Mouse (Mus musculus) liver, adult 2 months (tissue): ENCODE measurements around the gene Tpp2.
A peak's percentile ranks its signal among the peaks of the same experiment; 100 is the strongest.

Experiments used
- CTCF ChIP-seq: fragments of 200-500 bp; IDR thresholded peaks from 2 replicates; pipeline ENCODE4 v1.5.1; 2011; ENCODE audit warnings: low read depth, low read length, control low read depth
- POLR2A ChIP-seq: fragments of 200-500 bp; IDR thresholded peaks from 2 replicates; pipeline ENCODE4 v1.6.1; 2011; ENCODE audit warnings: low read length, control low read depth; ENCODE audit not compliant: insufficient read depth; ENCODE audit errors: extremely low read depth

- TF ChIP-seq CTCF (peak; percentile 73), POLR2A (no peak)
These were observed 34.3 kb upstream of the Tpp2 start for GRCm38 (mm10) chr1:43898991-43899714.
